Mouse (Mus musculus) kidney, adult 2 months (tissue): ENCODE measurements around the gene Rbfox1.

Experiments
- CTCF ChIP-seq: fragments of 200-500 bp; conservative IDR thresholded peaks from 2 replicates; pipeline ENCODE4 v1.5.1; 2011; ENCODE audit warnings: low read depth, mild to moderate bottlenecking, control low read depth, low read length, moderate library complexity, mixed read lengths; ENCODE audit not compliant: insufficient read depth, insufficient read length
- POLR2A ChIP-seq: fragments of 200-500 bp; IDR thresholded peaks from one replicate; pipeline ENCODE4 v1.6.1; 2011; ENCODE audit warnings: low read depth, low read length, control low read depth

DNA sequence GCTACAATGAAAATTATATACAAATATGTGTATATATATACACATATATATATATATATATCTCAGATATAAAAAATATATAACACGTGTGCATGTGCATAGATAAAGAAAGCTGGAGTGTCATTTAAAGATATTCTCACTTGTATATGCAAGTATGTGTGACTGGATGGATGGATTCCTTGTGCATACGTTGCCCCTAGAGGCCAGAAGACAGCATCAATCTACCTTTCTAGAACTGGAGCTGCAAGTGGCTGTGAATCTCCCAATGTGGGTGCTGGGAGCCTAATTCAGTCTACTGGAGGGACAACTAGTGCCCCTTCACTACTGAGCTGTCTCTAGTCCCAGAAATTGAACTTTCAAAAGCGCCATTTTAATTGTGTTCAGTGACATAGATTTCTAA is 471.8 kb downstream of the Rbfox1 start:
- TF ChIP-seq POLR2A (no peak), CTCF (no peak)
